Mouse (Mus musculus): ENCODE data around the gene Pgrmc1. TPM values are rescaled to one million over a fixed set of nuclear protein-coding genes. Genes with fewer than 3 reads are reported as not detected.
A peak's percentile ranks its signal among the peaks of the same experiment; 100 is the strongest.

The Pgrmc1 gene
- polyA plus RNA-seq, 1 experiment, result 285 TPM

GRCm38 (mm10) chrX:36604040-36604439 lies 6.0 kb downstream of the Pgrmc1 start:
- no peak for DNase-seq (ENCODE audit: low spot score)

- no peak for DNase-seq (ENCODE audit: low spot score)
Observed at GRCm38 (mm10) chrX:36609117-36609516, 11.1 kb downstream of the Pgrmc1 start.

- DNase-seq (ENCODE audit: low spot score), result no peak
Observed at GRCm38 (mm10) chrX:36628102-36628501, 30.1 kb downstream of the Pgrmc1 start.

- DNase-seq (ENCODE audit: low spot score), result no peak
Observed at GRCm38 (mm10) chrX:36630771-36631170, 32.8 kb downstream of the Pgrmc1 start.

GRCm38 (mm10) chrX:36640046-36640445 lies 42.0 kb downstream of the Pgrmc1 start:
- no peak for DNase-seq (ENCODE audit: low spot score)

GRCm38 (mm10) chrX:36644657-36645551 lies 46.9 kb downstream of the Pgrmc1 start, which contains the start of gene Akap17b:
Gene Akap17b (minus strand): TSS chrX:36645395.
- peak; percentile 56 for DNase-seq (ENCODE audit: low spot score)

Other genes starting within 250 kb of the Pgrmc1 start
- not detected in 2 replicates for gene Gm6268, start 196.9 kb upstream of the Pgrmc1 start, polyA plus RNA-seq (2012; rRNA removed)
- gene Gm14569, start 106.4 kb upstream of the Pgrmc1 start, polyA plus RNA-seq (2012; rRNA removed), result 0.01 TPM in 1 of 2 replicates, not detected in the other
- gene Akap17b, start 47.2 kb downstream of the Pgrmc1 start, polyA plus RNA-seq (2012; rRNA removed), result 4.7 and 5.0 TPM in 2 replicates
- gene Slc25a43, start 145.5 kb downstream of the Pgrmc1 start, polyA plus RNA-seq (2012; rRNA removed), result 3.6 and 4.1 TPM in 2 replicates
- 445 and 526 TPM in 2 replicates for gene Slc25a5, start 197.4 kb downstream of the Pgrmc1 start, polyA plus RNA-seq (2012; rRNA removed)

Data from urinary bladder, adult 2 months (tissue).